Mouse (Mus musculus) CH12.LX (cell line): ENCODE measurements at regions not wholly inside any gene's neighbourhood (a gene's known extent, or its start where the extent isn't known, plus 50 kb on each side); places are given as distances from the start of the nearest gene placed in this dataset.

Experiments
- DNase-seq: peaks from one replicate; pipeline ENCODE4 v3.0.0-alpha.2; 2013; ENCODE audit errors: extremely low read depth
- H3K27ac ChIP-seq: 2 replicates; pipeline ENCODE4 v1.5.1; 2012; ENCODE audit warnings: low read depth, mild to moderate bottlenecking, control low read depth, moderate library complexity; ENCODE audit not compliant: insufficient read depth
- H3K27me3 ChIP-seq: replicated peaks from 2 replicates; pipeline ENCODE3; 2012; ENCODE audit warnings: inconsistent platforms
- H3K36me3 ChIP-seq, 2 experiments: replicated peaks in 1 of 2; 2 replicates each; pipeline versions ENCODE3 to v1.6.1; 2012; ENCODE audit warnings: inconsistent platforms in 1 of 2, low read length in 1 of 2, mild to moderate bottlenecking in 1 of 2, mixed read lengths in 1 of 2, moderate library complexity in 1 of 2; ENCODE audit not compliant: control insufficient read depth in 1 of 2, insufficient read depth in 1 of 2
- H3K4me1 ChIP-seq, 2 experiments: 2 replicates each; pipeline ENCODE4 v1.6.1; 2012; ENCODE audit warnings: inconsistent platforms in 1 of 2, moderate library complexity in 1 of 2; ENCODE audit not compliant: insufficient read depth in 2 of 2, control insufficient read depth in 1 of 2
- H3K4me2 ChIP-seq: 2 replicates; pipeline ENCODE4 v1.6.1; 2012; ENCODE audit warnings: low read depth, mild to moderate bottlenecking, control low read depth; ENCODE audit not compliant: poor library complexity, insufficient read depth, severe bottlenecking
- H3K4me3 ChIP-seq, 3 experiments: fragments of 150-350 bp in 1 of 3; sonication (generic) in 1 of 3; replicated peaks in 1 of 3; 2 replicates each; pipeline versions ENCODE3 to v1.5.1; 2011 to 2012; ENCODE audit warnings: low read depth in 2 of 3, low read length in 2 of 3, mild to moderate bottlenecking in 2 of 3, moderate library complexity in 2 of 3, control low read depth in 1 of 3, improper control_type of control experiment in 1 of 3, inconsistent platforms in 1 of 3, mixed read lengths in 1 of 3; ENCODE audit not compliant: poor library complexity in 1 of 3
- H3K79me2 ChIP-seq: replicated peaks from 2 replicates; pipeline ENCODE4 v1.6.1; 2012; ENCODE audit warnings: mild to moderate bottlenecking, moderate library complexity; ENCODE audit not compliant: control insufficient read depth, poor library complexity, insufficient read depth, severe bottlenecking; ENCODE audit errors: extremely low read depth
- H3K9ac ChIP-seq: 2 replicates; pipeline ENCODE4 v1.6.1; 2012; ENCODE audit warnings: low read depth, mild to moderate bottlenecking, control low read depth, moderate library complexity; ENCODE audit not compliant: insufficient read depth
- H3K9me3 ChIP-seq: replicated peaks from 2 replicates; pipeline ENCODE3; 2012; ENCODE audit warnings: low read length, inconsistent platforms, mixed read lengths
- BHLHE40 ChIP-seq: IDR thresholded peaks from 2 replicates; pipeline ENCODE4 v1.6.1; 2011; ENCODE audit warnings: mild to moderate bottlenecking, low read depth, low read length, improper control_type of control experiment
- CHD1 ChIP-seq: IDR thresholded peaks from 2 replicates; pipeline ENCODE4 v1.6.1; 2012; ENCODE audit warnings: low read depth, low read length, improper control_type of control experiment, inconsistent platforms
- CTCF ChIP-seq, 2 experiments: IDR thresholded peaks in 1 of 2; conservative IDR thresholded peaks in 1 of 2; 2 replicates each; pipeline ENCODE4 v1.5.1; 2011 to 2012; ENCODE audit warnings: low read depth in 2 of 2, low read length in 2 of 2, improper control_type of control experiment in 1 of 2, inconsistent platforms in 1 of 2, mild to moderate bottlenecking in 1 of 2, moderate library complexity in 1 of 2
- E2F4 ChIP-seq: IDR thresholded peaks from 2 replicates; pipeline ENCODE4 v1.6.1; 2011; ENCODE audit warnings: low read depth, low read length, improper control_type of control experiment; ENCODE audit not compliant: insufficient replicate concordance
- ELF1 ChIP-seq: IDR thresholded peaks from 2 replicates; pipeline ENCODE4 v1.6.1; 2014; ENCODE audit warnings: low read depth, mild to moderate bottlenecking, inconsistent platforms, low read length, improper control_type of control experiment
- EP300 ChIP-seq: IDR thresholded peaks from 2 replicates; pipeline ENCODE4 v1.6.1; 2011; ENCODE audit warnings: low read length, improper control_type of control experiment
- ETS1 ChIP-seq: conservative IDR thresholded peaks from 2 replicates; pipeline ENCODE4 v1.6.1; 2012; ENCODE audit warnings: low read depth, mild to moderate bottlenecking, inconsistent platforms, low read length, improper control_type of control experiment, moderate library complexity
- JUN ChIP-seq: IDR thresholded peaks from 2 replicates; pipeline ENCODE4 v1.6.1; 2011; ENCODE audit warnings: low read depth, mild to moderate bottlenecking, low read length, improper control_type of control experiment, moderate library complexity; ENCODE audit not compliant: insufficient read depth
- KAT2A ChIP-seq: IDR thresholded peaks from 2 replicates; pipeline ENCODE4 v1.6.1; 2012; ENCODE audit warnings: low read length, improper control_type of control experiment, inconsistent platforms; ENCODE audit not compliant: insufficient replicate concordance
- MAFK ChIP-seq: IDR thresholded peaks from 2 replicates; pipeline ENCODE4 v1.6.1; 2011; ENCODE audit warnings: low read length, improper control_type of control experiment; ENCODE audit not compliant: insufficient replicate concordance
- MAX ChIP-seq: IDR thresholded peaks from 2 replicates; pipeline ENCODE4 v1.6.1; 2011; ENCODE audit warnings: low read length, improper control_type of control experiment
- NELFE ChIP-seq: IDR thresholded peaks from 2 replicates; pipeline ENCODE4 v1.6.1; 2011; ENCODE audit warnings: low read depth, low read length, improper control_type of control experiment
- NRF1 ChIP-seq: IDR thresholded peaks from 2 replicates; pipeline ENCODE4 v1.6.1; 2014; ENCODE audit warnings: low read depth, mild to moderate bottlenecking, inconsistent platforms, low read length, improper control_type of control experiment, moderate library complexity
- POLR2A ChIP-seq: IDR thresholded peaks from 2 replicates; pipeline ENCODE4 v1.6.1; 2011; ENCODE audit warnings: low read depth, mild to moderate bottlenecking, improper control_type of control experiment, low read length
- RCOR1 ChIP-seq: conservative IDR thresholded peaks from 2 replicates; pipeline ENCODE4 v1.6.1; 2012; ENCODE audit warnings: low read depth, mild to moderate bottlenecking, inconsistent platforms, low read length, improper control_type of control experiment
- SMC3 ChIP-seq: IDR thresholded peaks from 2 replicates; pipeline ENCODE4 v1.6.1; 2011; ENCODE audit warnings: low read depth, low read length, improper control_type of control experiment
- TBP ChIP-seq: conservative IDR thresholded peaks from 2 replicates; pipeline ENCODE4 v1.6.1; 2011; ENCODE audit warnings: low read depth, low read length, improper control_type of control experiment
- TCF12 ChIP-seq: IDR thresholded peaks from 2 replicates; pipeline ENCODE4 v1.6.1; 2014; ENCODE audit warnings: low read depth, mild to moderate bottlenecking, inconsistent platforms, low read length, improper control_type of control experiment
- ZC3H11A ChIP-seq: IDR thresholded peaks from 2 replicates; pipeline ENCODE4 v1.6.1; 2012; ENCODE audit warnings: low read depth, mild to moderate bottlenecking, inconsistent platforms, low read length, improper control_type of control experiment
- ZKSCAN1 ChIP-seq: IDR thresholded peaks from 2 replicates; pipeline ENCODE4 v1.6.1; 2012; ENCODE audit warnings: low read depth, inconsistent platforms, low read length, improper control_type of control experiment, borderline replicate concordance
- ZNF384 ChIP-seq: IDR thresholded peaks from 2 replicates; pipeline ENCODE4 v1.6.1; 2012; ENCODE audit warnings: low read depth, low read length, improper control_type of control experiment, inconsistent platforms
- dilution Hi-C: fragments of 300-500 bp; cut with MboI; formaldehyde crosslinking; loops from 2 replicates; pipeline ENCODE4 v1.14.3; 2020; ENCODE audit warnings: low sequenced_read_pairs; ENCODE audit not compliant: extremely low pct_unique_long_range_greater_than_20kb, extremely low pct_ligation_motif_present
- in situ Hi-C: fragments of 300-500 bp; cut with MboI; formaldehyde crosslinking; loops from 3 replicates; pipeline ENCODE4 v1.14.3; 2019; ENCODE audit warnings: low sequenced_read_pairs, low pct_ligation_motif_present, low pct_unique_long_range_greater_than_20kb, mixed read lengths

DNA sequence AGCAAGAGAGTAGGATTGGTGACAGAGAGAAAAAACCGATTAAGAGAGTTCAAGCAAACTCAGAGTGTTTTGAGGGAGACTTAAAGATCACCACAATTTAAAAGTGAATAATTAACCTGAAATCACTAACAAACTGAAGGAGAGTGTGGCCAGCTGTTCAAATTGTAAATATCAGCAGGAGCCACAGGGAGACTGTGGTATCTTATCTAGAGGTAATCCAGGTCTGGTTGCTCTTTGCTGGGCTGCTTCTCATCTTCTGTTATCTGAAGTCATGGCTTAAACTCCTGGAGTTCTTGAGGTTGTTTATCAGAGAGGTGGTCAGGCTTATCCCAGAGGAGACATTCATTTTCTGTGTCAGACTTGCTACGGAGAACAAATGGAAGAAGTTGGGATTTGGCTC is 106.7 kb upstream of the Nrp1 start:
- no peaks in the 10 kb centered on the region for H3K36me3 ChIP-seq
- TF ChIP-seq BHLHE40: no peak
- TF ChIP-seq ELF1: no peak
- no peak for TF ChIP-seq NRF1
- TF ChIP-seq POLR2A: no peak
- no peak for TF ChIP-seq NELFE
- TF ChIP-seq MAX: no peak
- no peak for TF ChIP-seq E2F4
- TF ChIP-seq TCF12: no peak
- no peak for TF ChIP-seq TBP
- TF ChIP-seq KAT2A: no peak
- no peak for TF ChIP-seq EP300
- TF ChIP-seq ZNF384: no peak
- no peak for TF ChIP-seq ZC3H11A
- TF ChIP-seq ZKSCAN1: no peak
- no peak for TF ChIP-seq ETS1
- no peak for TF ChIP-seq MAFK
- TF ChIP-seq SMC3: no peak
- TF ChIP-seq RCOR1: no peak
- peaks cover 0 to 3% of the 10 kb centered on the region in 2 experiments; a peak in 1 of 4 replicates for H3K4me1 ChIP-seq
- no peak overlapping the region for H3K9ac ChIP-seq
- H3K27ac ChIP-seq: no peak overlapping the region
- no peaks in the 10 kb centered on the region for H3K79me2 ChIP-seq
- no peaks in the 10 kb centered on the region for H3K9me3 ChIP-seq
- dilution Hi-C loops (no loop called here), in situ Hi-C loops (no loop called here)
- DNase-seq: no peak
- no peaks in the 10 kb centered on the region for H3K27me3 ChIP-seq
- no peak overlapping the region for H3K4me2 ChIP-seq
- H3K4me3 ChIP-seq: no peak overlapping the region

DNA sequence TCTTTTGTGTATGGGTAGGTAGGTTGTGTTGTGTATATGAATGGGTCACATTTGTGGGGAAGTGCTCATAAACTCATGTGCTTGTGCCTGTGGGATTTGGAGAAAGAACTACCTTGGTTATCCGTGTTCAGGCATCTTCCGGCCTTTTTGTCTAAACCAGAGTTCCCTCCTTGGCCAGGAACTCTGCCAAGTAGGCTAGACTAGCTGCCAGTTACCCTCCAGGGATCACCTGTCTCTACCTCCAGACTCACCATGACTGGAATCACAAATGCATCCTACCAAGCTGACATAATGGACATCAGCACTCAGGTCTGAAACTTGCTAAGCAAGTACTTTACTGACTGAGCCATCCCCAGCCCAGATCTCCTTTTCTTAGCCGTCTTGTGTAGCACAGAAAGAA is 97.6 kb upstream of the Nrp1 start:
- no peak overlapping the region for H3K4me3 ChIP-seq
- H3K36me3 ChIP-seq: no peaks in the 10 kb centered on the region
- no peaks in the 10 kb centered on the region for H3K27me3 ChIP-seq
- no peak overlapping the region for H3K4me2 ChIP-seq
- no peaks in the 10 kb centered on the region for H3K9me3 ChIP-seq
- peaks cover 0 to 12% of the 10 kb centered on the region in 2 experiments; a peak in 2 of 4 replicates for H3K4me1 ChIP-seq
- H3K9ac ChIP-seq: no peak overlapping the region
- no peak for DNase-seq
- dilution Hi-C loops (no loop called here), in situ Hi-C loops (no loop called here)
- H3K79me2 ChIP-seq: no peaks in the 10 kb centered on the region
- no peak overlapping the region for H3K27ac ChIP-seq
- TF ChIP-seq CTCF (conservative IDR thresholded peaks at IDR 0.05 in 1 of 2, IDR thresholded peaks at IDR 0.05 in 1 of 2; ENCODE audit: low read depth in 2 of 2, low read length in 2 of 2) (no peak), CHD1 (no peak), JUN (no peak), ZNF384 (no peak), MAX (no peak)
